In the genomic region with DNA sequence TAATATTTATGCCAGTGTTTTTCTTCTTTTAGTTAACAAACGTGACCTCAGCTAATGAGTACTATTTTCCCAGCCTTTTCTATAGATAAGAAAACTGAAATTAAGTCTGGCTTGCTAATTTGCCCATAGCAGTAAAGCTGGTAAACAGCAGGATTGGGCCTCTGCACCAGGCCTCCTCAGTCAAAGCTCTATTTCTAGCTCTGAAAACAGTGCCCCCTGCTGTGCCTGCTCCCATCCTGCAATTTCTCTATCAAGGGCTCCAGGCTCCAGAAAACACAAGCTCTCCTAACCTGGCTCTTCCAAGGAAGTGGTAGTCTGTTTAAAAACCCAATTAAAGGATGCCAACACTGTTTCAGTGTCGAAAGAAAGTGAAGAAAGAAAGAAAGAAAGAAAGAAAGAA, we compare ENCODE assay signal across 9 mouse cellular contexts.
DNase-seq lines count a peak whose midpoint lies in the region; TF ChIP-seq lines count a peak whose summit lies in the region.
"Had no signal": no experiment of that assay in that cellular context is flagged by ENCODE, and none has a peak within 500 bp of the region (broad histone marks: within the 10 kb centered on the region; RNA-seq: fewer than 3 reads in every experiment).

No protein-coding gene starts in this region.

- H3K27ac ChIP-seq in thymus, adult 2 months (ENCODE audit: control insufficient read depth, insufficient read depth, low read length): no peak overlapping the region
- peak overlapping the region; percentile 5; the same call in 1 of the 2 replicates for H3K27ac ChIP-seq in gastrocnemius, adult 2 months
- H3K27ac ChIP-seq in limb, embryonic 10.5 days: no peak overlapping the region

- TF ChIP-seq CTCF in thymus, adult 2 months (IDR thresholded peaks at IDR 0.05; ENCODE audit: borderline replicate concordance, control insufficient read depth, extremely low read depth, insufficient read depth, low read length, poor library complexity): no peak
- peak; percentile 84 for TF ChIP-seq CTCF in gastrocnemius, adult 2 months (IDR thresholded peaks at IDR 0.05)

- TF ChIP-seq POLR2A in thymus, adult 2 months (IDR thresholded peaks at IDR 0.05; ENCODE audit: control insufficient read depth, extremely low read depth, insufficient read depth, low read length, poor library complexity): no peak

- no peaks in the 10 kb centered on the region for H3K9me3 ChIP-seq in limb, embryonic 10.5 days (replicated peaks)
- H3K9me3 ChIP-seq: megakaryocyte, embryonic 14.5 days had no signal

- intact Hi-C loops in gastrocnemius, adult 2 months (cut with DNase I): loop anchor here (2.0 kb wide), 1 partner anchor 104 kb away; the partner anchor contains the start of gene Plxna2

- no peaks in the 10 kb centered on the region for H3K36me3 ChIP-seq in thymus, adult 2 months (ENCODE audit: control insufficient read depth, insufficient read depth, low read length)
- no peaks in the 10 kb centered on the region for H3K36me3 ChIP-seq in limb, embryonic 10.5 days

- no peaks in the 10 kb centered on the region for H3K4me1 ChIP-seq in thymus, adult 2 months (replicated peaks; ENCODE audit: control insufficient read depth, insufficient read depth, low read length)
- peaks cover 22% of the 10 kb centered on the region for H3K4me1 ChIP-seq in limb, embryonic 10.5 days

- no peaks in the 10 kb centered on the region for H3K27me3 ChIP-seq in thymus, adult 2 months (ENCODE audit: control insufficient read depth, insufficient read depth, low read length)
- no peaks in the 10 kb centered on the region for H3K27me3 ChIP-seq in limb, embryonic 10.5 days (ENCODE audit: low read depth, poor library complexity, severe bottlenecking)

- no peak overlapping the region for H3K4me3 ChIP-seq in thymus, adult 2 months (ENCODE audit: control insufficient read depth, insufficient read depth, low read length)
- no peak overlapping the region for H3K4me3 ChIP-seq in gastrocnemius, adult 2 months
- no peak overlapping the region for H3K4me3 ChIP-seq in limb, embryonic 10.5 days
- H3K4me3 ChIP-seq: megakaryocyte, embryonic 14.5 days had no signal

- DNase-seq in thymus, adult 2 months: peak; percentile 7
- DNase-seq in thymus, postnatal 10 days (ENCODE audit: low spot score in 2 of 2): no peak
- peak; percentile 78 to 80 for DNase-seq in cerebellum, postnatal 10 days
- peak; percentile 72 for DNase-seq in gastrocnemius, adult 2 months
- DNase-seq in kidney, adult 8-10 months: peak; percentile 64 to 85
- peak; percentile 70 for DNase-seq in limb, embryonic 10.5 days (ENCODE audit: low spot score)
- DNase-seq in retina, embryonic 14.5 days (ENCODE audit: low spot score): peak; percentile 73
- no peak for DNase-seq in B cell, adult 2 months

- WGBS in thymus, adult 2 months: 74% methylated on average over 2 of the region's 2 CpGs
- 54% methylated on average over 2 of the region's 2 CpGs for WGBS in limb, embryonic 10.5 days

Comparison
In these comparisons a context has a peak if more than half of its experiments do, and no peak if none do; other contexts are left out.
1. DNase-seq: peak in thymus, adult 2 months (single experiment), cerebellum, postnatal 10 days (2 of 2), gastrocnemius, adult 2 months (single experiment), kidney, adult 8-10 months (2 of 2), limb, embryonic 10.5 days (single experiment) and retina, embryonic 14.5 days (single experiment); none in thymus, postnatal 10 days (0 of 2) and B cell, adult 2 months (0 of 2).